Mouse (Mus musculus) heart, embryonic 14.5 days (tissue): Measurements from ENCODE around the gene Gzmf. TPM values are rescaled to one million over a fixed set of nuclear protein-coding genes. Genes with fewer than 3 reads are reported as not detected.
"Not testable (repeated sequence)": the region's sequence is repeated elsewhere in the genome, so short reads cannot be mapped to it uniquely, and the experiment has no call there.

ENCODE experiments used
- ATAC-seq: fragments of 200-750 bp; cut with Nextera tagmentation; 2 replicates; pipeline ENCODE4 v1.8.0; 2017; ENCODE audit warnings: low read depth, moderate TSS enrichment; ENCODE audit not compliant: insufficient number of reproducible peaks, insufficient read depth, low FRiP score
- H3K27ac ChIP-seq, 2 experiments: fragments of 200-500 bp in 1 of 2; fragments of 300-500 bp in 1 of 2; sonication (generic) in 1 of 2; replicated peaks in 1 of 2; 2 replicates each; pipeline ENCODE4 v1.5.1; 2012 to 2014; ENCODE audit warnings: low read depth in 2 of 2, low read length in 2 of 2, control low read depth in 1 of 2, mild to moderate bottlenecking in 1 of 2, mixed read lengths in 1 of 2; ENCODE audit not compliant: control insufficient read depth in 1 of 2, insufficient read depth in 1 of 2
- H3K27me3 ChIP-seq: fragments of 300-500 bp; sonication (generic); 2 replicates; pipeline ENCODE4 v1.6.1; 2014; ENCODE audit warnings: mild to moderate bottlenecking, low read length, control low read depth; ENCODE audit not compliant: control insufficient read depth, insufficient read depth
- H3K36me3 ChIP-seq: fragments of 300-500 bp; sonication (generic); 2 replicates; pipeline ENCODE4 v1.6.1; 2014; ENCODE audit warnings: mild to moderate bottlenecking, control low read depth, low read length, mixed read lengths; ENCODE audit not compliant: control insufficient read depth, insufficient read depth
- H3K4me1 ChIP-seq, 2 experiments: fragments of 200-500 bp in 1 of 2; fragments of 300-500 bp in 1 of 2; sonication (generic) in 1 of 2; 2 replicates each; pipeline ENCODE4 v1.6.1; 2012 to 2014; ENCODE audit warnings: low read length in 2 of 2, control low read depth in 1 of 2, mixed read lengths in 1 of 2; ENCODE audit not compliant: control insufficient read depth in 2 of 2, insufficient read depth in 2 of 2
- H3K4me2 ChIP-seq: fragments of 300-500 bp; sonication (generic); 2 replicates; pipeline ENCODE4 v1.6.1; 2014; ENCODE audit warnings: mild to moderate bottlenecking, low read length
- H3K4me3 ChIP-seq, 2 experiments: fragments of 200-500 bp in 1 of 2; fragments of 300-500 bp in 1 of 2; sonication (generic) in 1 of 2; 2 replicates each; pipeline ENCODE4 v1.5.1; 2012 to 2014; ENCODE audit warnings: low read length in 2 of 2, mild to moderate bottlenecking in 2 of 2, control low read depth in 1 of 2, low read depth in 1 of 2, moderate library complexity in 1 of 2; ENCODE audit not compliant: control insufficient read depth in 1 of 2, insufficient read depth in 1 of 2
- H3K9ac ChIP-seq: fragments of 300-500 bp; sonication (generic); 2 replicates; pipeline ENCODE4 v1.6.1; 2014; ENCODE audit warnings: mild to moderate bottlenecking, low read length
- H3K9me3 ChIP-seq: fragments of 300-500 bp; sonication (generic); 2 replicates; pipeline ENCODE4 v1.6.1; 2016; ENCODE audit warnings: low read length, control low read depth; ENCODE audit not compliant: control insufficient read depth
- WGBS: fragments of 180-500 bp; shearing (Covaris S2); extraction: QIAGEN DNeasy Blood & Tissue Kit; methylation state at CpG from one replicate; pipeline ENCODE4 v1.1.7; 2014; 5-methylcytosine and 5-hydroxymethylcytosine counted together
- polyA plus RNA-seq: library from polyadenylated mRNA; unstranded; fragments of >200 nt; fragmentation: Nextera tagmentation; extraction: Ambion mirVana; gene quantifications from 2 replicates; pipeline ENCODE4 v1.2.1, GENCODE M21; 2014

Gzmf gene
- polyA plus RNA-seq, 1 experiment from 2014 or later = not detected

DNA sequence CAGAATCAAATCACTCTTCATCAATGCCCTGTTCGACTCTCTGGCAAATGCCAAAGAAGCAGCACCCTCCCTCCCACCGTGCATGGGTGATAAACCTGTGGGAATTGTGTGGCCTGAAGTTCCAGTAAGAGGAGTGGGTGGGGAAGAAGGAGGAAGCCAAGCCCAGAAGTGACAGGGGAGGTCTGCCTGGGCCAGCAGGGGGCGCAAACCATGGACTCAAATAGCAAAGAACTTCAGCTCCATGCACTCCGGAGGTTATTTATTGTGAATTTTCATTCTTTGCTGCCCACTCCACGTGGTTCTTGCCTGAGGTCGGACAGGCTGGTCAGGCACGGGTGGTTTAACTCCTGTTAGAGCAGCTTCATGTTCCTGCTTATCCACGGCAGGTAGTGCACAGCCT is 33.6 kb downstream of the Gzmf start:
- 17% methylated on average over 8 of the region's 8 CpGs for WGBS
- H3K4me2 ChIP-seq = not testable (repeated sequence)

DNA sequence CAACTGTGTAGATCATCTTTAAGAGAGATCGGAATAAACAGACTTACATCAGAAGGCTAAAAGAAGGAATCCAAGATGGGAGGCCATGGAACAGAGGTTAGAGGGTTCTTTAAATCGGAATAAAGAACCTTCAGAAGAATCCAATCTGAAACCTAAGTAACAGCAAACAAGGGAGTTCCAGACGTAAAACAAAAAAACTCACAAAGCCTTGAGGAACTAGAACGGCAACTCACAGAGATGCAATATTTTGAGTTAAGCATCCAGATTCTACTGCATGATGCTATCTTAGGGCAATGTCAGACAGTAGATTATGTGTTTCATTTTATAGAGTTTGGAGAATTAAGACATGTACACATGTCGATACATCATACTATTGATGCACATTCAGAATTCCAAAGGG is 36.7 kb downstream of the Gzmf start, which contains the start of gene Gzmn:
Gene Gzmn, minus strand, starts transcription at position 101 of the 400 bp plus-strand sequence.
- 86% methylated on average over 5 of the region's 5 CpGs for WGBS
- Histone ChIP-seq H3K9ac (no peak within 1 kb of the TSS), H3K4me3 (no peak within 1 kb of the TSS), H3K27ac (no peak within 1 kb of the TSS), H3K27me3 (no peaks in the 10 kb centered on the region), H3K4me1 (no peaks in the 10 kb centered on the region), H3K36me3 (no peaks in the 10 kb centered on the region), H3K4me2 (no peak within 1 kb of the TSS), H3K9me3 (no peaks in the 10 kb centered on the region)
- ATAC-seq = no peak

More for the DNA sequence above, 33.6 kb downstream of the Gzmf start:
- H3K4me1 ChIP-seq, ATAC-seq, H3K36me3 ChIP-seq, H3K4me3 ChIP-seq, H3K27me3 ChIP-seq, H3K27ac ChIP-seq, H3K9me3 ChIP-seq, H3K9ac ChIP-seq: not testable (repeated sequence)

DNA sequence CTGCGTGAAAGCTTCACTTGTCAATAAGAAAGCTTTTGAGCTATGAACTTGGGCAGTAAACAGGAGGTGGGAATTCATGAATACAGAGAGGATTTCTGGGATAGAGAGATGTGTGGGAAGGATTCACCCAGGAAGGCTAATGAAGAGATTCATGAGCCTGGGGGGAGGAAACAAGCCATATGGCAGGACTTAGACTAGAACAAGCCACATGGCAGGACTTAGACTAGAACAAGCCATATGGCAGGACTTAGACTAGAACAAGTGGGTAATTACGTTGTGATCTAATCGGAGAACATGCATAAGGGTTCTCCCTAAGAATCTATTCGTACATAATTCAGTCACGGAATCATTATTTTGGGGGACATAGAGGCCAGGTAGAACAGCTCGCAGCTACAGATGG is 37.8 kb downstream of the Gzmf start:
- no peaks in the 10 kb centered on the region for H3K27me3 ChIP-seq
- no peak overlapping the region for H3K27ac ChIP-seq
- 85% methylated on average over 6 of the region's 6 CpGs for WGBS
- no peak overlapping the region for H3K4me3 ChIP-seq
- no peak for ATAC-seq
- no peaks in the 10 kb centered on the region for H3K9me3 ChIP-seq
- H3K4me2 ChIP-seq = no peak overlapping the region
- no peaks in the 10 kb centered on the region for H3K36me3 ChIP-seq
- H3K9ac ChIP-seq = no peak overlapping the region
- H3K4me1 ChIP-seq = no peaks in the 10 kb centered on the region

DNA sequence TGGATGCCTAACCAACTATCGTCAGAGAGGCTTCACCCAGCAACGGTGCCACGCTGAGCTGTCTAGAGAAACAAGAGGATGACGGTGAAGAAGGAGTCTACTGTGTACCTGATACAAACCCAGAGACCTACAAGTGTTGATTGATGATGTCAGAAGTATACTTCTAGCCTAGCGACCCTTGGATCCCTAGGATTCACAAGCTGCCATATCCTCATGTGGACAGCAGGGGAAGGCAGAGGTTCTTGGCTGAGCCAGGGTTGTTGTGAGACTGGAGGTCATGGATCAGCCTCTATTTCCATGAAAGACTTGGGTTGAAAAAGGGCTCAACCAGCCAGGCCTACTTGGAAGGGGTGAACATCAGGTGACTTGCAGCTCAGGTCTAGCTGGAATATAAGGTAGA is 38.5 kb downstream of the Gzmf start:
- Histone ChIP-seq H3K9ac (no peak overlapping the region), H3K4me2 (no peak overlapping the region), H3K36me3 (no peaks in the 10 kb centered on the region), H3K4me3 (no peak overlapping the region), H3K4me1 (no peaks in the 10 kb centered on the region), H3K9me3 (no peaks in the 10 kb centered on the region), H3K27me3 (no peaks in the 10 kb centered on the region), H3K27ac (no peak overlapping the region)
- 84% methylated on average over 5 of the region's 5 CpGs for WGBS
- no peak for ATAC-seq

DNA sequence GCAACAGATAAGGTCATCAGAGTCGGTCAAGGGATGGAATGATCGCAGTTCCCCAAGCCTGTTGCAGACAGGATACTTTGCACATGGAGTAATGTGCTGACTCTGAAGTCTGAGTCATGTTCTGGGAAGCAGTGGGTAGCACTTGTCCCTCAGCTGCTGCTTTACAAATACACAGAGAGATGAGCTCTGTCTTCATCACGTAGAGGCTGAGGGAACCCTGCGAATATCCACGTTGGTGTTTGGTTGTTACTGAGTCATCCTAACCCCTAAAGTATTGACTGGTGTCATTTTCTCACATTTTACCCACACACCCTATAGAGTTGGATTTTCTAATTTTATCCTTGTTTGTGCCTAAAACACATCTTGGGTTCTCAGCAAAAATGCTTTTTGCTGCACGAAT is 43.2 kb downstream of the Gzmf start:
- no peak overlapping the region for H3K9ac ChIP-seq
- H3K9me3 ChIP-seq = no peaks in the 10 kb centered on the region
- H3K27me3 ChIP-seq = no peaks in the 10 kb centered on the region
- H3K27ac ChIP-seq = no peak overlapping the region
- ATAC-seq = no peak
- no peak overlapping the region for H3K4me2 ChIP-seq
- no peaks in the 10 kb centered on the region for H3K4me1 ChIP-seq
- no peaks in the 10 kb centered on the region for H3K36me3 ChIP-seq
- WGBS = 68% methylated on average over 6 of the region's 6 CpGs
- no peak overlapping the region for H3K4me3 ChIP-seq

DNA sequence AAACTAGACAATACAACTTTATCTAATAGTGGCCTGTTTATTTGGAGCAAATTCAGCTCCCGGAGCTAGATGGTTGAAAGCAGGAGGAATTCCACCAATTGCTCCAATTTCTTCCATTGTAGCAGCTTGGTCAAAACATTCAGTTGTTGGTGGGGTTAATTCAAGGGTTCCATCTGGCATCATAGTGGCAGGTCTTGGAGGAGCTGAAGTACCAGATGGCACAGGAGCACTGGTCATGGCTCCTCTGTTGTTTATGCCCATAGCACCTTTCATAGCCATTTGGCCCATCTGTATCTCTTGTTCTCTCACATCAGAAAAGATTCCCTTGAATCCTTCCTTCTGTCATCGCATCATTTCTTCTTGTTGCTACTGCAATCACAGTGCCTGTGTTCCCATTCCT is 49.1 kb downstream of the Gzmf start:
- H3K9me3 ChIP-seq = no peaks in the 10 kb centered on the region
- WGBS = 74% methylated on average over 2 of the region's 2 CpGs
- no peaks in the 10 kb centered on the region for H3K4me1 ChIP-seq
- no peaks in the 10 kb centered on the region for H3K27me3 ChIP-seq
- H3K9ac ChIP-seq = no peak overlapping the region
- H3K4me3 ChIP-seq = no peak overlapping the region
- ATAC-seq = no peak
- H3K4me2 ChIP-seq = no peak overlapping the region
- no peaks in the 10 kb centered on the region for H3K36me3 ChIP-seq
- no peak overlapping the region for H3K27ac ChIP-seq

DNA sequence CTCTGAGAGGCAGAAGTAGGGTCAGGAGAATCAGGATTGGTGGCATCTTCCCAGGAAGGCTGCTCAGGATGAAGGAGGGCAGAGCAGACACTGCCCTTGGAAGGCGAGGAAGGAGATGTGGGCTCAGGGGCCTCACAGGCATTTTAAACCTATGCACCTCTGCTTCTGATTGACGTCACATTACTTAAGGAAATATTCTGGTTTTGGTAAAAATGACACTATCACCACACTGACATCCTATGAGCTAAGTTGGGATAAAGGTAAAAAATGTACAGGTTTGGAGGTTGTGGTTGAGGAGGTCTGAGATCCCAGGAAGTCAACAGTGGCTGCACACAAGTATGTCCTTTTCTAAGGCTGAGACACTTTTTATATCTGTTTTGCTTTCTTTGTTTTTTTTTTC is 51.7 kb downstream of the Gzmf start, which contains the start of gene Gzmg:
Gene Gzmg, minus strand, starts transcription at position 101 of the 400 bp plus-strand sequence.
- not testable (repeated sequence) for H3K4me2 ChIP-seq, H3K27me3 ChIP-seq, H3K36me3 ChIP-seq, ATAC-seq, H3K4me3 ChIP-seq, H3K27ac ChIP-seq, H3K9me3 ChIP-seq, H3K9ac ChIP-seq, H3K4me1 ChIP-seq
- WGBS = 78% methylated on average over 2 of the region's 2 CpGs

DNA sequence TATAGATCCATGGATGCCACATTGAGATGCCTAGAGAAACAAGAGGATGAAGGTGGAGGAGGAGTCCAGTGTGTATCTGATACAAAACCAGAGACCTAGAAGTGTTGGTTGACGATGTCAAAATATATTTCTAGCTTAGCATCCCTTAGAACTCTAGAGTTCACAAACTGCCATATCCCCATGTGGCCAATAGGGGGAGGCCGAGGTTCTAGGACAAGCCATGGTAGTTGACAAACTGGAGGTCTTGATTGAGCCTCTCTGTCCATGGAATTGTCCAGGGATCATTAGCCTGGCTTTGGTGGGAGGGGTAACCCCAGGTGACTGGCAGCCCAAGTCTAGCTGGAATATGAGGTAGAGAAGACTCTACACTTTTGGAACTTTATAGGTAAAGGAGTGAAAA is 55.9 kb downstream of the Gzmf start:
- Histone ChIP-seq H3K27me3 (no peaks in the 10 kb centered on the region), H3K4me1 (no peaks in the 10 kb centered on the region), H3K4me3 (no peak overlapping the region), H3K27ac (no peak overlapping the region), H3K9ac (no peak overlapping the region), H3K9me3 (no peaks in the 10 kb centered on the region), H3K36me3 (no peaks in the 10 kb centered on the region), H3K4me2 (no peak overlapping the region)
- no peak for ATAC-seq
- WGBS = 73% methylated on average over 2 of the region's 2 CpGs
